Mouse (Mus musculus): ENCODE measurements at regions not wholly inside any gene's neighbourhood (a gene's known extent, or its start where the extent isn't known, plus 50 kb on each side); places are given as distances from the start of the nearest gene placed in this dataset.

GRCm38 (mm10) chr12:15551281-15551900 is 265.3 kb downstream of the Trib2 start:
- TF ChIP-seq ELF1 (IDR thresholded peaks at IDR 0.05; ENCODE audit: low read depth, low read length): peak; percentile 81
- TF ChIP-seq MEF2A (IDR thresholded peaks at IDR 0.05; ENCODE audit: borderline replicate concordance, low read depth, low read length): peak; percentile 71; the same call in 1 of the 2 replicates
- TF ChIP-seq USF2 (conservative IDR thresholded peaks at IDR 0.05; ENCODE audit: low read depth, low read length): no peak
- TF ChIP-seq CTCF (conservative IDR thresholded peaks at IDR 0.05 in 1 of 2, IDR thresholded peaks at IDR 0.05 in 1 of 2; ENCODE audit: low read depth in 2 of 2, low read length in 2 of 2): no peak
- no peak for TF ChIP-seq ZKSCAN1 (IDR thresholded peaks at IDR 0.05; ENCODE audit: borderline replicate concordance, low read depth, low read length)
- TF ChIP-seq HCFC1 (IDR thresholded peaks at IDR 0.05; ENCODE audit: low read depth, low read length): peak; percentile 36; the same call in 1 of the 2 replicates
- TF ChIP-seq TBP (conservative IDR thresholded peaks at IDR 0.05; ENCODE audit: low read depth, low read length): peak; percentile 61
- TF ChIP-seq EP300 (IDR thresholded peaks at IDR 0.05; ENCODE audit: low read length): peak; percentile 96
- peak; percentile 19; the same call in 1 of the 2 replicates for TF ChIP-seq POLR2A (IDR thresholded peaks at IDR 0.05; ENCODE audit: low read depth, low read length)
